Comparison of ENCODE assay signal across 12 mouse cellular contexts in genomic region chr4:63052662-63053033, GRCm38 (mm10).
DNase-seq lines count a peak whose midpoint lies in the region; ATAC-seq and TF ChIP-seq lines count a peak whose summit lies in the region.
"Had no signal": no experiment of that assay in that cellular context is flagged by ENCODE, and none has a peak within 500 bp of the region (broad histone marks: within the 10 kb centered on the region; RNA-seq: fewer than 3 reads in every experiment).

No protein-coding gene starts in this region.

- peaks cover 85% of the 10 kb centered on the region for H3K4me1 ChIP-seq in heart, embryonic 13.5 days
- H3K4me1 ChIP-seq in lung, embryonic 14.5 days (ENCODE audit: insufficient read depth), result peaks cover 28% of the 10 kb centered on the region
- peaks cover 15% of the 10 kb centered on the region; the same call in 1 of the 2 replicates for H3K4me1 ChIP-seq in lung, postnatal 0 days (ENCODE audit: insufficient read depth, low read depth, low read length)
- H3K4me1 ChIP-seq in embryonic facial prominence, embryonic 14.5 days (ENCODE audit: control insufficient read depth, insufficient read depth, low read length), result peaks cover 24% of the 10 kb centered on the region
- peaks cover 84% of the 10 kb centered on the region for H3K4me1 ChIP-seq in limb, embryonic 13.5 days

- TF ChIP-seq EP300 in lung, postnatal 0 days (IDR thresholded peaks at IDR 0.05), result no peak

- 0 out of 2 replicates have a peak overlapping the region, but pooled peaks have one; percentile 36 for H3K27ac ChIP-seq in heart, embryonic 13.5 days (replicated peaks)
- H3K27ac ChIP-seq in lung, embryonic 14.5 days (ENCODE audit: low read depth), result peak overlapping the region; percentile 58; the same call in 1 of the 2 replicates
- H3K27ac ChIP-seq in lung, postnatal 0 days (ENCODE audit: low read length), result no peak overlapping the region
- H3K27ac ChIP-seq in embryonic facial prominence, embryonic 14.5 days (replicated peaks; ENCODE audit: low read depth, low read length), result no peak overlapping the region
- H3K27ac ChIP-seq in limb, embryonic 13.5 days, result peak overlapping the region; percentile 66

- DNase-seq in heart, postnatal 25 days (ENCODE audit: low spot score), result no peak
- no peak for DNase-seq in lung, embryonic 14.5 days
- no peak for DNase-seq in lung, postnatal 0 days (ENCODE audit: low spot score)
- DNase-seq in embryonic facial prominence, embryonic 14.5 days (ENCODE audit: low spot score), result no peak
- DNase-seq in layer of hippocampus, adult 8-10 months (ENCODE audit: low spot score in 2 of 2), result no peak
- no peak for DNase-seq in frontal cortex, postnatal 36 days (ENCODE audit: low spot score in 2 of 2)
- DNase-seq: cerebellum, adult 9-10 months; gastrocnemius, postnatal 36 days; layer of hippocampus, adult 9-11 months had no signal

- ATAC-seq in heart, embryonic 13.5 days (ENCODE audit: extremely low read depth, insufficient number of reproducible peaks, low FRiP score, low TSS enrichment), result no peak
- ATAC-seq in lung, embryonic 14.5 days (ENCODE audit: insufficient read depth), result no peak
- ATAC-seq in lung, postnatal 0 days, result no peak
- ATAC-seq in embryonic facial prominence, embryonic 14.5 days (ENCODE audit: low read depth), result 0 out of 2 replicates have a peak, but pooled peaks have one; percentile 15
- no peak for ATAC-seq in limb, embryonic 13.5 days (ENCODE audit: low FRiP score, low read depth)
- ATAC-seq: hindbrain, embryonic 16.5 days had no signal

- intact Hi-C loops in heart, postnatal 25 days (cut with DNase I), result no loop called here

- 36% methylated on average over 2 of the region's 2 CpGs for WGBS in heart, embryonic 13.5 days
- 31% methylated on average over 2 of the region's 2 CpGs for WGBS in lung, embryonic 14.5 days
- WGBS in lung, postnatal 0 days, result 20% methylated on average over 2 of the region's 2 CpGs
- WGBS in embryonic facial prominence, embryonic 14.5 days, result 53% methylated on average over 2 of the region's 2 CpGs
- WGBS in limb, embryonic 13.5 days, result 42% methylated on average over 2 of the region's 2 CpGs

- no peak for TF ChIP-seq CTCF in lung, embryonic 14.5 days (IDR thresholded peaks at IDR 0.05; ENCODE audit: low read depth)
- no peak for TF ChIP-seq CTCF in lung, postnatal 0 days (IDR thresholded peaks at IDR 0.05)

- no peak overlapping the region for H3K4me2 ChIP-seq in heart, embryonic 13.5 days
- H3K4me2 ChIP-seq in lung, embryonic 14.5 days, result no peak overlapping the region
- no peak overlapping the region for H3K4me2 ChIP-seq in lung, postnatal 0 days (replicated peaks; ENCODE audit: low read depth, low read length)
- no peak overlapping the region for H3K4me2 ChIP-seq in embryonic facial prominence, embryonic 14.5 days (ENCODE audit: low read depth, low read length)
- no peak overlapping the region for H3K4me2 ChIP-seq in limb, embryonic 13.5 days (replicated peaks)

- H3K9ac ChIP-seq in heart, embryonic 13.5 days, result no peak overlapping the region
- no peak overlapping the region for H3K9ac ChIP-seq in lung, embryonic 14.5 days
- H3K9ac ChIP-seq in lung, postnatal 0 days (replicated peaks; ENCODE audit: low read depth), result no peak overlapping the region
- no peak overlapping the region for H3K9ac ChIP-seq in embryonic facial prominence, embryonic 14.5 days (ENCODE audit: low read depth, low read length)
- no peak overlapping the region for H3K9ac ChIP-seq in limb, embryonic 13.5 days

- no peaks in the 10 kb centered on the region for H3K27me3 ChIP-seq in heart, embryonic 13.5 days (replicated peaks)
- no peaks in the 10 kb centered on the region for H3K27me3 ChIP-seq in lung, embryonic 14.5 days (ENCODE audit: insufficient read depth, low read length)
- H3K27me3 ChIP-seq in lung, postnatal 0 days (replicated peaks; ENCODE audit: insufficient read depth, low read length), result no peaks in the 10 kb centered on the region
- H3K27me3 ChIP-seq in embryonic facial prominence, embryonic 14.5 days (replicated peaks; ENCODE audit: control insufficient read depth, insufficient read depth, low read length), result no peaks in the 10 kb centered on the region
- H3K27me3 ChIP-seq in limb, embryonic 13.5 days, result no peaks in the 10 kb centered on the region

- no peaks in the 10 kb centered on the region for H3K9me3 ChIP-seq in heart, embryonic 13.5 days
- H3K9me3 ChIP-seq in lung, embryonic 14.5 days (ENCODE audit: low read depth, low read length), result no peaks in the 10 kb centered on the region
- no peaks in the 10 kb centered on the region for H3K9me3 ChIP-seq in lung, postnatal 0 days (ENCODE audit: low read length)
- no peaks in the 10 kb centered on the region for H3K9me3 ChIP-seq in embryonic facial prominence, embryonic 14.5 days (ENCODE audit: control insufficient read depth, low read length)
- H3K9me3 ChIP-seq in limb, embryonic 13.5 days, result no peaks in the 10 kb centered on the region

- H3K4me3 ChIP-seq in heart, embryonic 13.5 days, result no peak overlapping the region
- no peak overlapping the region for H3K4me3 ChIP-seq in lung, embryonic 14.5 days (ENCODE audit: low read depth, low read length)
- H3K4me3 ChIP-seq in lung, postnatal 0 days (ENCODE audit: low read depth, low read length), result no peak overlapping the region
- H3K4me3 ChIP-seq in embryonic facial prominence, embryonic 14.5 days (ENCODE audit: low read depth, low read length), result no peak overlapping the region
- no peak overlapping the region for H3K4me3 ChIP-seq in limb, embryonic 13.5 days

- H3K36me3 ChIP-seq in heart, embryonic 13.5 days, result no peaks in the 10 kb centered on the region
- H3K36me3 ChIP-seq in lung, embryonic 14.5 days (ENCODE audit: insufficient read depth), result no peaks in the 10 kb centered on the region
- H3K36me3 ChIP-seq in lung, postnatal 0 days (ENCODE audit: insufficient read depth, low read length), result no peaks in the 10 kb centered on the region
- no peaks in the 10 kb centered on the region for H3K36me3 ChIP-seq in embryonic facial prominence, embryonic 14.5 days (ENCODE audit: control insufficient read depth, insufficient read depth, low read length)
- H3K36me3 ChIP-seq in limb, embryonic 13.5 days, result peaks cover 7% of the 10 kb centered on the region; the same call in 1 of the 2 replicates

Comparison
In these comparisons a context has a peak if more than half of its experiments do, and no peak if none do; other contexts are left out.
1. H3K27ac ChIP-seq: peak in heart, embryonic 13.5 days (single experiment), lung, embryonic 14.5 days (single experiment) and limb, embryonic 13.5 days (single experiment); none in lung, postnatal 0 days (single experiment) and embryonic facial prominence, embryonic 14.5 days (single experiment).